Mouse (Mus musculus) MEL (cell line): ENCODE data around the gene Gkn3. TPM values are rescaled to one million over a fixed set of nuclear protein-coding genes. Genes with fewer than 3 reads are reported as not detected.

Source experiments
- DNase-seq: peaks from one replicate; pipeline ENCODE4 v3.0.0; 2011; ENCODE audit warnings: low read depth, low spot score
- H3K27ac ChIP-seq: 2 replicates; pipeline ENCODE4 v1.5.1; 2012; ENCODE audit warnings: low read depth, mild to moderate bottlenecking, control low read depth, low read length, moderate library complexity; ENCODE audit not compliant: control insufficient read depth
- H3K27me3 ChIP-seq, 2 experiments: fragments of 150-350 bp in 1 of 2; sonication (generic) in 1 of 2; 2 replicates each; pipeline ENCODE4 v1.6.1; 2012; ENCODE audit warnings: low read length in 2 of 2, mild to moderate bottlenecking in 2 of 2, improper control_type of control experiment in 1 of 2, moderate library complexity in 1 of 2; ENCODE audit not compliant: insufficient read depth in 2 of 2, control insufficient read depth in 1 of 2
- H3K36me3 ChIP-seq, 2 experiments: 2 replicates each; pipeline ENCODE4 v1.6.1; 2012 to 2014; ENCODE audit warnings: low read length in 2 of 2, improper control_type of control experiment in 1 of 2, inconsistent platforms in 1 of 2, mild to moderate bottlenecking in 1 of 2; ENCODE audit not compliant: insufficient read depth in 2 of 2, control insufficient read depth in 1 of 2
- H3K4me1 ChIP-seq, 2 experiments: fragments of 150-350 bp in 1 of 2; sonication (generic) in 1 of 2; 2 replicates each; pipeline ENCODE4 v1.6.1; 2012; ENCODE audit warnings: low read length in 2 of 2, improper control_type of control experiment in 1 of 2, mild to moderate bottlenecking in 1 of 2; ENCODE audit not compliant: insufficient read depth in 2 of 2, control insufficient read depth in 1 of 2
- H3K4me3 ChIP-seq, 2 experiments: fragments of 150-350 bp in 1 of 2; sonication (generic) in 1 of 2; 2 replicates each; pipeline ENCODE4 v1.5.1; 2012; ENCODE audit warnings: low read depth in 2 of 2, low read length in 2 of 2, mild to moderate bottlenecking in 2 of 2, moderate library complexity in 2 of 2, control low read depth in 1 of 2, improper control_type of control experiment in 1 of 2; ENCODE audit not compliant: control insufficient read depth in 1 of 2, insufficient read depth in 1 of 2
- H3K79me2 ChIP-seq: 2 replicates; pipeline ENCODE4 v1.6.1; 2012; ENCODE audit warnings: mild to moderate bottlenecking, low read length, moderate library complexity; ENCODE audit not compliant: control insufficient read depth, poor library complexity, insufficient read depth
- H3K9ac ChIP-seq: 2 replicates; pipeline ENCODE4 v1.6.1; 2012; ENCODE audit warnings: low read depth, mild to moderate bottlenecking, control low read depth, low read length, moderate library complexity; ENCODE audit not compliant: control insufficient read depth, poor library complexity, severe bottlenecking
- H3K9me3 ChIP-seq: fragments of 150-350 bp; sonication (generic); replicated peaks from 2 replicates; pipeline ENCODE4 v1.6.1; 2012; ENCODE audit warnings: mild to moderate bottlenecking, low read length, improper control_type of control experiment, moderate library complexity; ENCODE audit not compliant: insufficient read depth
- BHLHE40 ChIP-seq: IDR thresholded peaks from 2 replicates; pipeline ENCODE4 v1.6.1; 2012; ENCODE audit warnings: low read depth, mild to moderate bottlenecking, inconsistent platforms, low read length, improper control_type of control experiment, borderline replicate concordance
- E2F4 ChIP-seq: IDR thresholded peaks from 2 replicates; pipeline ENCODE4 v1.6.1; 2011; ENCODE audit warnings: low read depth, low read length, improper control_type of control experiment, borderline replicate concordance
- ELF1 ChIP-seq: IDR thresholded peaks from 2 replicates; pipeline ENCODE4 v1.6.1; 2014; ENCODE audit warnings: low read depth, mild to moderate bottlenecking, inconsistent platforms, low read length, improper control_type of control experiment, moderate library complexity
- EP300 ChIP-seq, 2 experiments: IDR thresholded peaks; 2 replicates each; pipeline ENCODE4 v1.6.1; 2011; ENCODE audit warnings: improper control_type of control experiment in 2 of 2, low read length in 2 of 2, low read depth in 1 of 2, mild to moderate bottlenecking in 1 of 2
- ETS1 ChIP-seq: IDR thresholded peaks from 2 replicates; pipeline ENCODE4 v1.6.1; 2012; ENCODE audit warnings: low read depth, mild to moderate bottlenecking, inconsistent platforms, low read length, improper control_type of control experiment, moderate library complexity
- GATA1 ChIP-seq: IDR thresholded peaks from 2 replicates; pipeline ENCODE4 v1.6.1; 2011; ENCODE audit warnings: low read depth, low read length, improper control_type of control experiment
- HCFC1 ChIP-seq: IDR thresholded peaks from 2 replicates; pipeline ENCODE4 v1.6.1; 2012; ENCODE audit warnings: low read depth, mild to moderate bottlenecking, inconsistent platforms, low read length, improper control_type of control experiment, moderate library complexity
- JUND ChIP-seq: IDR thresholded peaks from 2 replicates; pipeline ENCODE4 v1.6.1; 2011; ENCODE audit warnings: low read depth, mild to moderate bottlenecking, improper control_type of control experiment, low read length
- KAT2A ChIP-seq: conservative IDR thresholded peaks from 2 replicates; pipeline ENCODE4 v1.6.1; 2012; ENCODE audit warnings: low read depth, low read length, improper control_type of control experiment, inconsistent platforms
- MAFK ChIP-seq: IDR thresholded peaks from 2 replicates; pipeline ENCODE4 v1.6.1; 2011; ENCODE audit warnings: low read depth, mild to moderate bottlenecking, low read length, improper control_type of control experiment, borderline replicate concordance
- MEF2A ChIP-seq: IDR thresholded peaks from 2 replicates; pipeline ENCODE4 v1.6.1; 2014; ENCODE audit warnings: low read depth, mild to moderate bottlenecking, inconsistent platforms, low read length, improper control_type of control experiment; ENCODE audit not compliant: poor library complexity, insufficient replicate concordance, severe bottlenecking; ENCODE audit errors: extremely low read depth
- MYB ChIP-seq: IDR thresholded peaks from 2 replicates; pipeline ENCODE4 v1.6.1; 2011; ENCODE audit warnings: mild to moderate bottlenecking, low read depth, low read length, improper control_type of control experiment
- MYC ChIP-seq: IDR thresholded peaks from 2 replicates; pipeline ENCODE4 v1.6.1; 2011; ENCODE audit warnings: low read depth, mild to moderate bottlenecking, low read length, improper control_type of control experiment, moderate library complexity
- NRF1 ChIP-seq: IDR thresholded peaks from 2 replicates; pipeline ENCODE4 v1.6.1; 2014; ENCODE audit warnings: low read depth, mild to moderate bottlenecking, inconsistent platforms, low read length, improper control_type of control experiment, moderate library complexity; ENCODE audit not compliant: poor library complexity, insufficient read depth, severe bottlenecking
- POLR2A ChIP-seq, 2 experiments: IDR thresholded peaks; 2 replicates each; pipeline ENCODE4 v1.6.1; 2011 to 2012; ENCODE audit warnings: low read length in 2 of 2, mild to moderate bottlenecking in 2 of 2, control low read depth in 1 of 2, improper control_type of control experiment in 1 of 2, low read depth in 1 of 2, moderate library complexity in 1 of 2; ENCODE audit not compliant: control insufficient read depth in 1 of 2, insufficient read depth in 1 of 2, poor library complexity in 1 of 2
- SIN3A ChIP-seq: IDR thresholded peaks from 2 replicates; pipeline ENCODE4 v1.6.1; 2012; ENCODE audit warnings: low read length, improper control_type of control experiment, inconsistent platforms
- SMC3 ChIP-seq: IDR thresholded peaks from 2 replicates; pipeline ENCODE4 v1.6.1; 2011; ENCODE audit warnings: low read depth, low read length, improper control_type of control experiment
- TBP ChIP-seq: IDR thresholded peaks from 2 replicates; pipeline ENCODE4 v1.8.0; 2011; ENCODE audit warnings: low read depth, low read length, improper control_type of control experiment
- USF1 ChIP-seq: IDR thresholded peaks from 2 replicates; pipeline ENCODE4 v1.6.1; 2014; ENCODE audit warnings: low read depth, mild to moderate bottlenecking, inconsistent platforms, low read length, improper control_type of control experiment, moderate library complexity
- ZKSCAN1 ChIP-seq: IDR thresholded peaks from 2 replicates; pipeline ENCODE4 v1.6.1; 2012; ENCODE audit warnings: low read depth, mild to moderate bottlenecking, inconsistent platforms, low read length, improper control_type of control experiment, moderate library complexity
- ZMIZ1 ChIP-seq: IDR thresholded peaks from 2 replicates; pipeline ENCODE4 v1.6.1; 2012; ENCODE audit warnings: low read depth, mild to moderate bottlenecking, inconsistent platforms, low read length, improper control_type of control experiment, moderate library complexity
- polyA plus RNA-seq, 2 experiments: library from polyadenylated mRNA; stranded (reverse) in 1 of 2; unstranded in 1 of 2; fragments of >175 nt in 1 of 2; fragments of >200 nt in 1 of 2; gene quantifications; 2 replicates each; pipeline versions ENCODE4 v1.2.1 to v1.2.4; 2012; ENCODE audit warnings: low replicate concordance in 2 of 2, low read depth in 1 of 2; ENCODE audit not compliant: insufficient read length in 2 of 2, insufficient read depth in 1 of 2, missing spikeins in 1 of 2
- total RNA-seq: library from RNA; depleted of rRNA; stranded (reverse); fragments of 300-350 nt; gene quantifications from 2 replicates; pipeline ENCODE4 v1.2.3, GENCODE M21; 2012

Gkn3 gene
- total and polyA plus RNA-seq, 3 experiments, result 0.36 TPM; not detected in 2

DNA sequence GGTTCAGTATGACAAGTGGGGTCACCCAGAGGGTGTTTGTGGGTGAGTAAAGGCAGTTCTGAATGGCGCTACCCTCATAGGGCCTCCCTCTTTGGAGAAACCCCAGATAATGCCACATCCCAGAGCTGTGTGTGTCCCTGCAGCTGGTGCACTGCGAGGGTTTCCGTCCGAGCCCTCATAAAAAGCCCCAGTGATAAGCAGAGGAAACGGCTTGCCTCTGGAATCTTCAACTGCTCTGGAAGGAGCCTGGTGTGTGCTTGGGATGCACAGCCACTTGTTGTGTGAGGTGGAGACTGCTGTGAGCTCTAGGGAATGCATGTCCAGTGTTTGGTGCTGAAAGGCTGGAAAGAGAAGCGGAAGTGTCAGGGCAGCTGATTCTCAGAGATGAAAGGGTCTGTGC lies 12.7 kb upstream of the Gkn3 start:
- Histone ChIP-seq H3K27ac (no peak overlapping the region), H3K27me3 (no peaks in the 10 kb centered on the region; a peak in 1 of 4 replicates), H3K9ac (no peak overlapping the region), H3K79me2 (no peaks in the 10 kb centered on the region), H3K4me3 (no peak overlapping the region), H3K4me1 (peaks cover 0 to 16% of the 10 kb centered on the region in 2 experiments; a peak in 2 of 4 replicates), H3K9me3 (no peaks in the 10 kb centered on the region), H3K36me3 (peaks cover 0 to 4% of the 10 kb centered on the region in 2 experiments; a peak in 1 of 4 replicates)
- TF ChIP-seq GATA1, result no peak
- TF ChIP-seq SMC3, result no peak
- no peak for TF ChIP-seq MYB
- no peak for TF ChIP-seq HCFC1
- TF ChIP-seq USF1, result no peak
- TF ChIP-seq SIN3A, result no peak
- no peak for TF ChIP-seq MAFK
- no peak for TF ChIP-seq MEF2A
- no peak for TF ChIP-seq ZKSCAN1
- TF ChIP-seq BHLHE40, result no peak
- TF ChIP-seq E2F4, result no peak
- TF ChIP-seq ZMIZ1, result no peak
- TF ChIP-seq JUND, result no peak
- no peak for DNase-seq

DNA sequence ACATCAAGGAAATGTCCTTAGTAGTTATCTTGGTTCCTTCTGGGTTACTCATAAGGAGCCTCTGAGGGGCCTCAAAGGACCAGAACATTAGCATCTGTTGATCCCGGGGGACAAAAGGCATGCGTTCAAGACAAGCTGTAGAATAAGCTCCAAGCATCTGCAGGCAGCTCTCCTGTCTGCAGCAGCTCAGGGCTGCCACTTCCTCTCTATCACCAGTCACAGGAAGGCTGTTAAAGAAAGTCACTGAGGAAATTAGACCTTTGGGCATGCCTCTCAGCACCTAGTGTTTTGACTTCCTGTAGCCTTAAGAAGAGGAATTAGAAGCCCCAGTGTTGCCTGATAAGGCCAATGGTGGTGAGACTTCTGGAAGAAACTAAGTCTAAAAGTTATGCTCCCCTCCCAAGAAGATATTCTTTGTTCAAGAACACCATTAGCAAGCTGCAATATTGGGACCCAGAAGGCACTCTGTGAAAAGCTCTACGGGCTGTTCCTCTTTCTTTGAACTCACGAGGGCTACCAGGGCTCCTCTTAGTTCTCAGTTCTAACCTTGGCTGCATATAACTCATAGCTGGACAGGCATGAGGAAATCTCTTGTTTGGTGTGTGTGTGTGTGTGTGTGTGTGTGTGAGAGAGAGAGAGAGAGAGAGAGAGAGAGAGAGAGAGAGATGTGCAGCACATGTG lies 11.3 kb upstream of the Gkn3 start:
- Histone ChIP-seq H3K9ac (no peak overlapping the region), H3K4me1 (peaks cover 0 to 16% of the 10 kb centered on the region in 2 experiments; a peak in 2 of 4 replicates), H3K4me3 (0 out of 4 replicates have a peak overlapping the region, but pooled peaks of 1 of the 2 experiments have one; percentile 5), H3K79me2 (no peaks in the 10 kb centered on the region), H3K9me3 (no peaks in the 10 kb centered on the region), H3K27me3 (no peaks in the 10 kb centered on the region; a peak in 2 of 4 replicates), H3K36me3 (peaks cover 0 to 4% of the 10 kb centered on the region in 2 experiments; a peak in 1 of 4 replicates), H3K27ac (peak overlapping the region; percentile 55)
- 0 out of 2 replicates have a peak, but pooled peaks have one; percentile 20 for TF ChIP-seq ETS1
- TF ChIP-seq TBP, result 0 out of 2 replicates have a peak, but pooled peaks have one; percentile 31
- TF ChIP-seq ELF1, result peak; percentile 46; the same call in 1 of the 2 replicates
- TF ChIP-seq MYC, result peak; percentile 14; the same call in 1 of the 2 replicates
- TF ChIP-seq NRF1, result no peak
- TF ChIP-seq POLR2A (IDR thresholded peaks at IDR 0.05; ENCODE audit: control insufficient read depth in 1 of 2, insufficient read depth in 1 of 2, low read depth in 1 of 2, low read length in 2 of 2, poor library complexity in 1 of 2), result 0 out of 4 replicates have a peak, but pooled peaks of 1 of the 2 experiments have one; percentile 21
- peak; percentile 37; the same call in 1 of the 2 replicates for TF ChIP-seq GATA1
- TF ChIP-seq HCFC1, result no peak
- no peak for TF ChIP-seq KAT2A
- peak; percentile 23 to 34; a peak in 1 of 4 replicates for TF ChIP-seq EP300 (IDR thresholded peaks at IDR 0.05; ENCODE audit: low read depth in 1 of 2, low read length in 2 of 2)
- TF ChIP-seq MEF2A, result no peak
- DNase-seq, result peak; percentile 84
